Mouse (Mus musculus): ENCODE data around the gene Olfr845.

The Olfr845 gene

DNA sequence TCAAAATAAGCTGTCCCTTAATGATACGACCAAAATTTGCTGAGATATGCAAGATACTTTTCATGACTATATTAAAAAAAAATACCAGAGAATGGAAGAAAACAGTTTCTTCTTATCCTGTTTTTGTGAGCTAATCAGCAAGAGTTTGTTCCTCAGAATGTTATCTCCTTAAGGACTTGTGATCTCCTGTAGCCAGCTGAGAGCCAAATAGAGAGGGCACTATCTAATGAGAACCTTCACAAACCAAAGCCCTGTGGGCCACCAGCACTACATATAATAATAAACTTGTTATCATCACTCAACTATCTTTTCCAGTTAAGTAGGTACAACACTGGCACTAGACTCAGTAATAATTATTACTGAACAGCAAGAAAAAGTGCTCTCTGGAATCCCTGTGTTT, at the start of gene Olfr845:
TSS of gene Olfr845 (plus strand) at position 301 of the 400 bp plus-strand sequence.
- no peak for DNase-seq (ENCODE audit: low read depth, low spot score)

GRCm38 (mm10) chr9:19316047-19316446, 20.2 kb upstream of the Olfr845 start, which contains the start of gene Olfr844:
Gene Olfr844, plus strand, starts transcription at chr9:19316347.
- no peak for DNase-seq (ENCODE audit: low read depth, low spot score)

- DNase-seq (ENCODE audit: low read depth, low spot score), result no peak
Observed at GRCm38 (mm10) chr9:19363905-19364304, 27.6 kb downstream of the Olfr845 start, which contains the start of gene Olfr846. Gene Olfr846, minus strand, starts transcription at chr9:19364005.

DNA sequence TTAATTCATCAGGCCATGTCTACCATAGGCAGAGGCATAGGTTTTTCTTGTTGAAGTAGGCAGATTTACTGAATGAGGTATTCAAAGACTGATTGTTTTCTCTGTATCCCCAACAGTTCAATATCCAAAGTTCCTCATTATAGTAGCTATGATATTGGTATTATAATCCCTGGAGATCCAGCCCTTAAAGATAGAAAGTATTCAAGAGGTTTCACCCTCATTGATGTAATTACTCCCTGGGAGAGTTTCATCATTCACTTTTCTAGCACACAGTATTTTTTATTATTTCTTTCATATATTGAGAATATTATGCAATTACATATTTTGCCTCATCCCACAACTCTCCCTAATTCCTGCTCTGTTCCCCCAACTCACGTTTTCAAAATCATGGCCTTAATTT, 42.3 kb downstream of the Olfr845 start, which contains the start of gene Olfr847:
TSS of gene Olfr847 (minus strand) at position 101 of the 400 bp plus-strand sequence.
- DNase-seq (ENCODE audit: low read depth, low spot score), result no peak
